Mouse (Mus musculus): ENCODE data around the gene Pou2f3.

The Pou2f3 gene

DNA sequence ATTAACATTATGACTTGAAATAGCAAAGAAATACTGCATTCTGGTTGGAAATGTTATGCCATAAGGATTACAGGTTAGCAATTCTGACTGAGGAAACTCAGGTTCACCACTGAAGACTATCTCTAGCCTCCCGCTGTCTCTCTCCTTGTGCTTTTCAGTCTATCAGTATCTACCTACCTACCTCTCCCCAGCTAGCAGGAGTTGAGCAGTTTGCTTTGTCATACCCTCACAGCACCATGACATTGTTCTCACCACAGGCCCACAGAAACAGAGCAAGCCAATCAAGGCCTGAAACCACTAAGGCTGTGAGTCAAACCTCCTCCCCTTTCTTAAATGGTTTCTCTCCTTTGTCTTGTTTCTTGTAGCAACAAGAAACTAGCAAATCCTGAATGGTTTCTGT lies 135.6 kb downstream of the Pou2f3 start:
- no peak for DNase-seq (ENCODE audit: low spot score)

All from retina, embryonic 14.5 days (tissue).